Mouse (Mus musculus) retina, adult 2 months (tissue): ENCODE measurements around the gene Vps37d.

Experiments
- DNase-seq: peaks from one replicate; pipeline ENCODE4 v3.0.0-alpha.2; 2012; ENCODE audit warnings: low read depth, low spot score

Vps37d gene

GRCm38 (mm10) chr5:135029007-135029854, 48.8 kb downstream of the Vps37d start:
- no peak for DNase-seq

GRCm38 (mm10) chr5:135025899-135026298, 52.2 kb downstream of the Vps37d start:
- DNase-seq, result no peak

GRCm38 (mm10) chr5:135024665-135025224, 53.3 kb downstream of the Vps37d start:
- DNase-seq, result no peak

- DNase-seq, result no peak
Measured at GRCm38 (mm10) chr5:135023344-135024173, 54.5 kb downstream of the Vps37d start, which contains the start of gene Stx1a. Gene Stx1a, plus strand, starts transcription at chr5:135023482.
